Mouse (Mus musculus) layer of hippocampus, adult 18-20 months (tissue): ENCODE data around the gene Synrg. TPM values are rescaled to one million over a fixed set of nuclear protein-coding genes. Genes with fewer than 3 reads are reported as not detected.

Experiments used
- DNase-seq, 2 experiments: peaks; one replicate each; pipeline ENCODE4 v3.0.0; 2022; ENCODE audit warnings: low spot score in 2 of 2
- total RNA-seq, 2 experiments: library from RNA; stranded (reverse); gene quantifications; 2 replicates each; pipeline ENCODE4 v1.2.3; 2021

Gene Synrg
- total RNA-seq, 2 experiments from 2014 or later: 66.6 to 70.6 TPM

- DNase-seq: no peak
Measured at GRCm38 (mm10) chr11:84033671-84034070, 69.4 kb downstream of the Synrg start.

GRCm38 (mm10) chr11:84040621-84041020 is 76.4 kb downstream of the Synrg start:
- no peak for DNase-seq

- peak; percentile 55 to 83 for DNase-seq
Measured at GRCm38 (mm10) chr11:84042808-84043762, 78.9 kb downstream of the Synrg start.

GRCm38 (mm10) chr11:84044988-84045387 is 80.8 kb downstream of the Synrg start:
- DNase-seq: no peak

- DNase-seq: no peak
Measured at GRCm38 (mm10) chr11:84047270-84047669, 83.0 kb downstream of the Synrg start.

- DNase-seq: peak in 1 of 2 experiments; percentile 40
Measured at GRCm38 (mm10) chr11:84048411-84048810, 84.2 kb downstream of the Synrg start.

GRCm38 (mm10) chr11:84053055-84053454 is 88.8 kb downstream of the Synrg start:
- no peak for DNase-seq

GRCm38 (mm10) chr11:84053524-84054163 is 89.4 kb downstream of the Synrg start:
- peak; percentile 59 to 84 for DNase-seq

GRCm38 (mm10) chr11:84057418-84057817 is 93.2 kb downstream of the Synrg start:
- DNase-seq: no peak

- DNase-seq: no peak
Measured at GRCm38 (mm10) chr11:84059784-84060183, 95.6 kb downstream of the Synrg start.

GRCm38 (mm10) chr11:84060635-84061034 is 96.4 kb downstream of the Synrg start:
- DNase-seq: no peak

- DNase-seq: no peak
Measured at GRCm38 (mm10) chr11:84061881-84062280, 97.7 kb downstream of the Synrg start.

- no peak for DNase-seq
Measured at GRCm38 (mm10) chr11:84062805-84063204, 98.6 kb downstream of the Synrg start.

GRCm38 (mm10) chr11:84063631-84064209 is 99.5 kb downstream of the Synrg start:
- DNase-seq: no peak

GRCm38 (mm10) chr11:84066071-84066481 is 101.8 kb downstream of the Synrg start:
- DNase-seq: peak in 1 of 2 experiments; percentile 64

- peak; percentile 62 to 75 for DNase-seq
Measured at GRCm38 (mm10) chr11:84066927-84067645, 102.9 kb downstream of the Synrg start.

- peak in 1 of 2 experiments; percentile 56 for DNase-seq
Measured at GRCm38 (mm10) chr11:84067720-84068190, 103.5 kb downstream of the Synrg start.

GRCm38 (mm10) chr11:84068191-84069033 is 104.2 kb downstream of the Synrg start:
- DNase-seq: peak in 1 of 2 experiments; percentile 52

GRCm38 (mm10) chr11:84069034-84069370 is 104.8 kb downstream of the Synrg start, which contains the start of gene Dusp14:
Gene Dusp14 (minus strand): TSS chr11:84069261.
- DNase-seq: no peak
